Mouse (Mus musculus) liver, embryonic 14.5 days (tissue): ENCODE results near the gene Erg.

Experiments used
- CTCF ChIP-seq: IDR thresholded peaks from 2 replicates; pipeline ENCODE4 v1.5.1; 2016; ENCODE audit warnings: antibody characterized with exemption, low read depth, control low read depth
- EP300 ChIP-seq: IDR thresholded peaks from 2 replicates; pipeline ENCODE4 v1.6.1; 2016; ENCODE audit warnings: antibody characterized with exemption, low read depth

DNA sequence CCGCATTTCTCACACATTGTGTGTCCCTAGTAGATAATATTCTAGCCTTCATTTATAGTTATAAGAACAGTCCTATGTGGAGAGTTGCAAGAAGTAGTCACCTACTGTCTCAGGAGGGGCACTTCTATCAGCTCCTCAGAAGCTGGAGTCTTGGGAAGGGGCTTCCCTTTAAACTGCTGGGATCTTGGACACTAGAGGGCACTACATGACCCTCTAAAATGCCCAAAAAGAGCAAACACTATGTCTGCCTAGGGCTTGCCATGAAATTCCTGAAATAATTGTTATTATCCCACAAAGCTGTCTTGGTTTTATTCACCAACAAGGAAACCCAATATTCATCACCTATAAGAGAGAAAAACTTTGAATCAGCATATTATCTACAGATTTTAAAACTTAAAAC is 119.8 kb downstream of the Erg start:
- TF ChIP-seq CTCF (peak; percentile 8; the same call in 1 of the 2 replicates), EP300 (no peak)
